10 mouse cellular contexts compared by ENCODE assay signal in genomic region chr16:58499650-58500049, GRCm38 (mm10). TPM values are rescaled to one million over a fixed set of nuclear protein-coding genes. Genes with fewer than 3 reads are reported as not detected.
A peak's percentile ranks its signal among the peaks of the same experiment; 100 is the strongest.
DNase-seq lines count a peak whose midpoint lies in the region; ATAC-seq and TF ChIP-seq lines count a peak whose summit lies in the region.
"Had no signal": no experiment of that assay in that cellular context is flagged by ENCODE, and none has a peak within 500 bp of the region (broad histone marks: within the 10 kb centered on the region; RNA-seq: fewer than 3 reads in every experiment).

No protein-coding gene starts in this region.

- no peak overlapping the region for H3K9ac ChIP-seq in heart, embryonic 16.5 days (ENCODE audit: low read length)
- H3K9ac ChIP-seq in neural tube, embryonic 13.5 days, result no peak overlapping the region
- no peak overlapping the region for H3K9ac ChIP-seq in hindbrain, postnatal 0 days (replicated peaks; ENCODE audit: low read length)
- no peak overlapping the region for H3K9ac ChIP-seq in midbrain, embryonic 16.5 days (ENCODE audit: low read depth, low read length)
- H3K9ac ChIP-seq: embryonic facial prominence, embryonic 13.5 days had no signal

- H3K9me3 ChIP-seq in heart, embryonic 16.5 days (replicated peaks; ENCODE audit: control insufficient read depth, low read length), result no peaks in the 10 kb centered on the region
- H3K9me3 ChIP-seq in neural tube, embryonic 13.5 days, result no peaks in the 10 kb centered on the region
- H3K9me3 ChIP-seq in hindbrain, postnatal 0 days (ENCODE audit: low read length), result no peaks in the 10 kb centered on the region
- no peaks in the 10 kb centered on the region for H3K9me3 ChIP-seq in midbrain, embryonic 16.5 days (replicated peaks; ENCODE audit: control insufficient read depth, low read length, poor library complexity, severe bottlenecking)
- H3K9me3 ChIP-seq: embryonic facial prominence, embryonic 13.5 days had no signal

- no peak for TF ChIP-seq CTCF in hindbrain, postnatal 0 days (IDR thresholded peaks at IDR 0.05; ENCODE audit: low read depth)

- peak overlapping the region; percentile 91 for H3K27ac ChIP-seq in heart, embryonic 16.5 days (ENCODE audit: low read length)
- 0 out of 2 replicates have a peak overlapping the region, but pooled peaks have one; percentile 13 for H3K27ac ChIP-seq in neural tube, embryonic 13.5 days (replicated peaks)
- H3K27ac ChIP-seq in hindbrain, postnatal 0 days, result peak overlapping the region; percentile 32; the same call in 1 of the 2 replicates
- peak overlapping the region; percentile 39 for H3K27ac ChIP-seq in midbrain, embryonic 16.5 days (ENCODE audit: low read length)
- H3K27ac ChIP-seq: embryonic facial prominence, embryonic 13.5 days had no signal

- 73% methylated on average over 5 of the region's 5 CpGs for WGBS in heart, embryonic 16.5 days
- 87% methylated on average over 5 of the region's 5 CpGs for WGBS in neural tube, embryonic 13.5 days
- WGBS in hindbrain, postnatal 0 days, result 67% methylated on average over 5 of the region's 5 CpGs
- 36% methylated on average over 5 of the region's 5 CpGs for WGBS in midbrain, embryonic 16.5 days

- no peak; the same call in 1 of the 2 replicates for ATAC-seq in heart, embryonic 16.5 days (replicated peaks; ENCODE audit: extremely low read depth, insufficient read depth, low FRiP score)
- no peak for ATAC-seq in neural tube, embryonic 13.5 days (ENCODE audit: low read depth)
- ATAC-seq in hindbrain, postnatal 0 days, result no peak
- peak; percentile 63 for ATAC-seq in midbrain, embryonic 16.5 days

- no peak for DNase-seq in heart, adult 18-20 months
- DNase-seq in neural tube, embryonic 10.5 days (ENCODE audit: extremely low spot score, low spot score), result no peak
- no peak for DNase-seq in hindbrain, postnatal 0 days (ENCODE audit: low spot score)
- DNase-seq in frontal cortex, postnatal 25 days (ENCODE audit: low spot score in 2 of 2), result no peak
- DNase-seq in cerebellum, adult 18-20 months, result no peak
- DNase-seq: cerebellum, adult 11-12 months had no signal

- H3K4me2 ChIP-seq in heart, embryonic 16.5 days (ENCODE audit: low read depth, low read length), result no peak overlapping the region
- H3K4me2 ChIP-seq in neural tube, embryonic 13.5 days, result no peak overlapping the region
- H3K4me2 ChIP-seq in hindbrain, postnatal 0 days (ENCODE audit: low read depth, low read length), result no peak overlapping the region
- H3K4me2 ChIP-seq in midbrain, embryonic 16.5 days (ENCODE audit: low read length), result no peak overlapping the region
- H3K4me2 ChIP-seq: embryonic facial prominence, embryonic 13.5 days had no signal

- no peak overlapping the region for H3K4me3 ChIP-seq in heart, embryonic 16.5 days (ENCODE audit: low read length)
- no peak overlapping the region for H3K4me3 ChIP-seq in neural tube, embryonic 13.5 days
- no peak overlapping the region for H3K4me3 ChIP-seq in hindbrain, postnatal 0 days (ENCODE audit: low read length)
- no peak overlapping the region for H3K4me3 ChIP-seq in midbrain, embryonic 16.5 days (ENCODE audit: low read depth, low read length)
- H3K4me3 ChIP-seq: embryonic facial prominence, embryonic 13.5 days had no signal

- no peaks in the 10 kb centered on the region for H3K36me3 ChIP-seq in heart, embryonic 16.5 days (ENCODE audit: control insufficient read depth, insufficient read depth)
- no peaks in the 10 kb centered on the region for H3K36me3 ChIP-seq in neural tube, embryonic 13.5 days
- no peaks in the 10 kb centered on the region for H3K36me3 ChIP-seq in hindbrain, postnatal 0 days (ENCODE audit: insufficient read depth, low read length)
- no peaks in the 10 kb centered on the region for H3K36me3 ChIP-seq in midbrain, embryonic 16.5 days (ENCODE audit: control insufficient read depth, insufficient read depth, low read length)
- H3K36me3 ChIP-seq: embryonic facial prominence, embryonic 13.5 days had no signal

- no peaks in the 10 kb centered on the region for H3K27me3 ChIP-seq in heart, embryonic 16.5 days (ENCODE audit: control insufficient read depth, insufficient read depth, low read length)
- no peaks in the 10 kb centered on the region for H3K27me3 ChIP-seq in neural tube, embryonic 13.5 days
- no peaks in the 10 kb centered on the region for H3K27me3 ChIP-seq in hindbrain, postnatal 0 days (ENCODE audit: insufficient read depth, low read length)
- no peaks in the 10 kb centered on the region for H3K27me3 ChIP-seq in midbrain, embryonic 16.5 days (ENCODE audit: control insufficient read depth, insufficient read depth, low read depth, low read length)
- H3K27me3 ChIP-seq: embryonic facial prominence, embryonic 13.5 days had no signal

- peaks cover 40% of the 10 kb centered on the region for H3K4me1 ChIP-seq in heart, embryonic 16.5 days (ENCODE audit: control insufficient read depth, insufficient read depth, low read length)
- peaks cover 16% of the 10 kb centered on the region for H3K4me1 ChIP-seq in neural tube, embryonic 13.5 days (replicated peaks)
- no peaks in the 10 kb centered on the region for H3K4me1 ChIP-seq in hindbrain, postnatal 0 days (ENCODE audit: insufficient read depth, low read length)
- H3K4me1 ChIP-seq in midbrain, embryonic 16.5 days (ENCODE audit: control insufficient read depth, insufficient read depth, low read length), result 0 out of 2 replicates have a peak, but pooled peaks cover 3% of the 10 kb centered on the region
- H3K4me1 ChIP-seq: embryonic facial prominence, embryonic 13.5 days had no signal

RNA-seq across cellular contexts. Expression of gene St3gal6, which starts 24.4 kb away (rescaled TPM):
- polyA plus RNA-seq in heart, embryonic 16.5 days (2015; fragmentation: Nextera tagmentation; extraction: Ambion mirVana), result 18.0 and 19.6 TPM in 2 replicates
- total RNA-seq in heart, adult 18-20 months (2021), result 10 to 100 TPM; 41.9 to 43.0 TPM
- 7.1 and 9.7 TPM in 2 replicates for polyA plus RNA-seq in neural tube, embryonic 13.5 days (2015; fragmentation: Nextera tagmentation; extraction: Ambion mirVana)
- 4.4 and 10.8 TPM in 2 replicates for total RNA-seq in hindbrain, postnatal 0 days (2014; rRNA removed)
- polyA plus RNA-seq in hindbrain, postnatal 0 days (2015; fragmentation: Nextera tagmentation; extraction: Ambion mirVana), result 18.5 and 20.5 TPM in 2 replicates
- polyA plus RNA-seq in midbrain, embryonic 16.5 days (2015; fragmentation: Nextera tagmentation; extraction: Ambion mirVana), result 12.6 and 13.2 TPM in 2 replicates

Comparison
In these comparisons a context has a peak if more than half of its experiments do, and no peak if none do; other contexts are left out.
1. H3K27ac ChIP-seq: peak in every context shown above with its lines; median percentile 91 in heart, embryonic 16.5 days; 39 in midbrain, embryonic 16.5 days; 32 in hindbrain, postnatal 0 days; 13 in neural tube, embryonic 13.5 days.